Mouse (Mus musculus) heart, postnatal 0 days (tissue): ENCODE data around the gene Efna5. TPM values are rescaled to one million over a fixed set of nuclear protein-coding genes. Genes with fewer than 3 reads are reported as not detected.

ENCODE experiments used
- ATAC-seq: fragments of 200-750 bp; cut with Nextera tagmentation; 2 replicates; pipeline ENCODE4 v1.8.0; 2017; ENCODE audit warnings: low read depth, moderate number of reproducible peaks, moderate library complexity; ENCODE audit not compliant: insufficient read depth
- DNase-seq: peaks from one replicate; pipeline ENCODE4 v3.0.0-alpha.2; 2016; ENCODE audit warnings: low spot score
- H3K27ac ChIP-seq: fragments of 300-500 bp; sonication (generic); 2 replicates; pipeline ENCODE4 v1.5.1; 2014; ENCODE audit warnings: low read depth, mild to moderate bottlenecking
- H3K27me3 ChIP-seq: fragments of 300-500 bp; sonication (generic); 2 replicates; pipeline ENCODE4 v1.6.1; 2014; ENCODE audit warnings: low read length, mixed read lengths; ENCODE audit not compliant: control insufficient read depth, insufficient read depth
- H3K36me3 ChIP-seq: fragments of 300-500 bp; sonication (generic); replicated peaks from 2 replicates; pipeline ENCODE4 v1.6.1; 2014; ENCODE audit warnings: low read length, mixed read lengths; ENCODE audit not compliant: control insufficient read depth, insufficient read depth
- H3K4me1 ChIP-seq: fragments of 300-500 bp; sonication (generic); 2 replicates; pipeline ENCODE4 v1.6.1; 2014; ENCODE audit warnings: antibody characterized with exemption; ENCODE audit not compliant: control insufficient read depth, insufficient read depth
- H3K4me2 ChIP-seq: fragments of 300-500 bp; sonication (generic); 2 replicates; pipeline ENCODE4 v1.6.1; 2014; ENCODE audit warnings: low read depth, mild to moderate bottlenecking, low read length, moderate library complexity
- H3K4me3 ChIP-seq: fragments of 300-500 bp; sonication (generic); 2 replicates; pipeline ENCODE4 v1.5.1; 2014; ENCODE audit warnings: low read depth, low read length
- H3K9ac ChIP-seq: fragments of 300-500 bp; sonication (generic); replicated peaks from 2 replicates; pipeline ENCODE4 v1.6.1; 2014; ENCODE audit warnings: low read depth, low read length, mixed read lengths
- H3K9me3 ChIP-seq: fragments of 300-500 bp; sonication (generic); replicated peaks from 2 replicates; pipeline ENCODE4 v1.6.1; 2016; ENCODE audit warnings: low read length; ENCODE audit not compliant: control insufficient read depth
- CTCF ChIP-seq: IDR thresholded peaks from 2 replicates; pipeline ENCODE4 v1.5.1; 2016; ENCODE audit warnings: antibody characterized with exemption, control low read depth, low read depth
- EP300 ChIP-seq: IDR thresholded peaks from 2 replicates; pipeline ENCODE4 v1.6.1; 2016; ENCODE audit warnings: antibody characterized with exemption, low read depth
- WGBS: fragments of 180-500 bp; shearing (Covaris S2); extraction: QIAGEN DNeasy Blood & Tissue Kit; methylation state at CpG from one replicate; pipeline ENCODE4 v1.1.7; 2014; 5-methylcytosine and 5-hydroxymethylcytosine counted together
- polyA plus RNA-seq: library from polyadenylated mRNA; unstranded; fragments of >200 nt; fragmentation: Nextera tagmentation; extraction: Ambion mirVana; gene quantifications from 2 replicates; pipeline ENCODE4 v1.2.1, GENCODE M21; 2015
- total RNA-seq: library from RNA; depleted of rRNA; stranded (reverse); fragments of >200 nt; gene quantifications from 2 replicates; pipeline ENCODE4 v1.2.3, GENCODE M21; 2014; ENCODE audit warnings: low replicate concordance

Efna5 gene
- total and polyA plus RNA-seq, 2 experiments from 2014 or later: 3.7 to 16.2 TPM

GRCm38 (mm10) chr17:62636896-62637295 is 244.2 kb downstream of the Efna5 start:
- DNase-seq (peak; percentile 77), ATAC-seq (peak; percentile 74; the same call in 1 of the 2 replicates)
- TF ChIP-seq EP300 (no peak), CTCF (no peak)
- Histone ChIP-seq H3K4me3 (no peak overlapping the region), H3K27ac (peak overlapping the region; percentile 48; the same call in 1 of the 2 replicates), H3K36me3 (no peaks in the 10 kb centered on the region), H3K4me2 (no peak overlapping the region), H3K4me1 (no peaks in the 10 kb centered on the region), H3K27me3 (no peaks in the 10 kb centered on the region), H3K9ac (no peak overlapping the region), H3K9me3 (no peaks in the 10 kb centered on the region)
- WGBS: 35% methylated on average over 7 of the region's 7 CpGs

GRCm38 (mm10) chr17:62634937-62635336 is 246.2 kb downstream of the Efna5 start:
- Histone ChIP-seq H3K4me3 (no peak overlapping the region), H3K27me3 (no peaks in the 10 kb centered on the region), H3K9me3 (no peaks in the 10 kb centered on the region), H3K27ac (no peak overlapping the region), H3K4me2 (no peak overlapping the region), H3K36me3 (no peaks in the 10 kb centered on the region), H3K4me1 (no peaks in the 10 kb centered on the region), H3K9ac (no peak overlapping the region)
- 63% methylated on average over 3 of the region's 3 CpGs for WGBS
- ATAC-seq: no peak
- DNase-seq: no peak
- no peak for TF ChIP-seq CTCF
- no peak for TF ChIP-seq EP300

- Histone ChIP-seq H3K4me3 (no peak overlapping the region), H3K4me2 (no peak overlapping the region), H3K4me1 (peaks cover 4% of the 10 kb centered on the region; the same call in 1 of the 2 replicates), H3K27ac (no peak overlapping the region), H3K36me3 (no peaks in the 10 kb centered on the region), H3K27me3 (no peaks in the 10 kb centered on the region), H3K9ac (no peak overlapping the region), H3K9me3 (no peaks in the 10 kb centered on the region)
- 79% methylated on average over 1 of the region's 1 CpGs for WGBS
- TF ChIP-seq CTCF: no peak
- no peak for TF ChIP-seq EP300
- ATAC-seq (no peak), DNase-seq (no peak)
Observed at GRCm38 (mm10) chr17:62628474-62628873, 252.6 kb downstream of the Efna5 start.

GRCm38 (mm10) chr17:62627508-62627907 is 253.6 kb downstream of the Efna5 start:
- no peak overlapping the region for H3K4me3 ChIP-seq
- DNase-seq (no peak), ATAC-seq (no peak)
- no peak overlapping the region for H3K4me2 ChIP-seq
- H3K36me3 ChIP-seq: no peaks in the 10 kb centered on the region
- WGBS: 61% methylated on average over 1 of the region's 1 CpGs
- no peaks in the 10 kb centered on the region for H3K9me3 ChIP-seq
- peaks cover 4% of the 10 kb centered on the region; the same call in 1 of the 2 replicates for H3K4me1 ChIP-seq
- H3K27me3 ChIP-seq: no peaks in the 10 kb centered on the region
- H3K27ac ChIP-seq: no peak overlapping the region
- TF ChIP-seq CTCF (no peak), EP300 (no peak)
- no peak overlapping the region for H3K9ac ChIP-seq

- Histone ChIP-seq H3K9ac (no peak overlapping the region), H3K36me3 (no peaks in the 10 kb centered on the region), H3K27ac (no peak overlapping the region), H3K4me2 (no peak overlapping the region), H3K4me1 (peaks cover 4% of the 10 kb centered on the region; the same call in 1 of the 2 replicates), H3K4me3 (no peak overlapping the region), H3K9me3 (no peaks in the 10 kb centered on the region), H3K27me3 (no peaks in the 10 kb centered on the region)
- TF ChIP-seq CTCF: no peak
- no peak for TF ChIP-seq EP300
- no peak for DNase-seq
- 78% methylated on average over 8 of the region's 8 CpGs for WGBS
- ATAC-seq: no peak
Observed at GRCm38 (mm10) chr17:62625646-62626020, 255.5 kb downstream of the Efna5 start.

GRCm38 (mm10) chr17:62624804-62625645 is 256.1 kb downstream of the Efna5 start:
- TF ChIP-seq CTCF (no peak), EP300 (no peak)
- ATAC-seq: no peak
- no peak overlapping the region for H3K4me2 ChIP-seq

More at GRCm38 (mm10) chr17:62624804-62625645, 256.1 kb downstream of the Efna5 start:
- no peak overlapping the region for H3K9ac ChIP-seq
- no peak overlapping the region for H3K4me3 ChIP-seq
- peaks cover 4% of the 10 kb centered on the region; the same call in 1 of the 2 replicates for H3K4me1 ChIP-seq
- no peak overlapping the region for H3K27ac ChIP-seq
- no peak for DNase-seq
- H3K36me3 ChIP-seq: no peaks in the 10 kb centered on the region
- H3K27me3 ChIP-seq: no peaks in the 10 kb centered on the region
- H3K9me3 ChIP-seq: no peaks in the 10 kb centered on the region
- WGBS: 84% methylated on average over 8 of the region's 8 CpGs
